In the genomic region with DNA sequence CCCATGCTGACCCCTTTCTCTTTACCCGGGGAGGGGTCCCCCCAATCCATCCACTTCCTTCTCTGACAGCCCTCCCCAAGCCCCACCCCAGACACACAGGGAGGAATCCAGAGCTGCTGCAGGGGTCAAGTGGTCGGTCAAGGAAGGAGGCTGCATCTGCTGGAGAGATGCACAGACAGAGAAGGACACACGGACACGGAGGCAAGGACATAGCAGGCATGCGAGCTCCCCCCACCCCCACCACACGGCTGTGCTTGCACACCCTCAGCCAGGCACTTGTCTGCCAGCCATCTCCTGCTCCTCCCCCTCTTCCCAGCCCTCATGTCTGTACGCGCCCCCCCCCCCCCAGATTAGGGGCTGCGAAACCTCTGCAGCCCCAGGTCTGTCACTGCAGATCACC, we compare ENCODE assay signal across 8 mouse cellular contexts. TPM values are rescaled to one million over a fixed set of nuclear protein-coding genes. Genes with fewer than 3 reads are reported as not detected.
DNase-seq lines count a peak whose midpoint lies in the region; ATAC-seq and TF ChIP-seq lines count a peak whose summit lies in the region.

No protein-coding gene starts in this region.

- peak overlapping the region; percentile 77 for H3K4me2 ChIP-seq in embryonic facial prominence, embryonic 13.5 days
- H3K4me2 ChIP-seq in intestine, embryonic 16.5 days (ENCODE audit: low read depth, low read length), result peak overlapping the region; percentile 62; the same call in 1 of the 2 replicates

- peaks cover 80% of the 10 kb centered on the region for H3K4me1 ChIP-seq in E14TG2a.4 (replicated peaks; ENCODE audit: low read depth, low read length)
- peaks cover 34% of the 10 kb centered on the region for H3K4me1 ChIP-seq in embryonic facial prominence, embryonic 13.5 days
- peaks cover 12% of the 10 kb centered on the region; the same call in 1 of the 2 replicates for H3K4me1 ChIP-seq in intestine, embryonic 16.5 days (ENCODE audit: control insufficient read depth, insufficient read depth, low read length)

- H3K9me3 ChIP-seq in E14TG2a.4 (ENCODE audit: low read length), result no peaks in the 10 kb centered on the region
- H3K9me3 ChIP-seq in embryonic facial prominence, embryonic 13.5 days, result no peaks in the 10 kb centered on the region
- H3K9me3 ChIP-seq in intestine, embryonic 16.5 days (ENCODE audit: control insufficient read depth, low read length), result no peaks in the 10 kb centered on the region

- peak overlapping the region; percentile 80 for H3K4me3 ChIP-seq in E14TG2a.4 (replicated peaks; ENCODE audit: low read length)
- H3K4me3 ChIP-seq in embryonic facial prominence, embryonic 13.5 days, result peak overlapping the region; percentile 46; the same call in 1 of the 2 replicates
- H3K4me3 ChIP-seq in intestine, embryonic 16.5 days (ENCODE audit: low read length), result no peak overlapping the region

- H3K27me3 ChIP-seq in E14TG2a.4 (ENCODE audit: insufficient read depth, low read length), result peaks cover 74% of the 10 kb centered on the region
- peaks cover 71% of the 10 kb centered on the region for H3K27me3 ChIP-seq in embryonic facial prominence, embryonic 13.5 days
- peaks cover 55% of the 10 kb centered on the region for H3K27me3 ChIP-seq in intestine, embryonic 16.5 days (replicated peaks; ENCODE audit: control insufficient read depth, insufficient read depth, low read length)

- TF ChIP-seq CTCF in E14TG2a.4 (conservative IDR thresholded peaks at IDR 0.05; ENCODE audit: low read length), result no peak

- no peak for ATAC-seq in cerebellum, adult (ENCODE audit: insufficient number of reproducible peaks, low FRiP score, low TSS enrichment)
- ATAC-seq in embryonic facial prominence, embryonic 13.5 days (ENCODE audit: insufficient number of reproducible peaks, insufficient read depth, low FRiP score, low TSS enrichment, low read depth), result no peak
- no peak for ATAC-seq in intestine, embryonic 16.5 days
- ATAC-seq in monocyte, adult 5-6 weeks (replicated peaks; ENCODE audit: insufficient number of reproducible peaks, low FRiP score, low TSS enrichment, poor library complexity, severe bottlenecking), result no peak

- peaks cover 5% of the 10 kb centered on the region; the same call in 1 of the 2 replicates for H3K36me3 ChIP-seq in E14TG2a.4 (ENCODE audit: insufficient read depth, low read length)
- H3K36me3 ChIP-seq in embryonic facial prominence, embryonic 13.5 days, result no peaks in the 10 kb centered on the region
- H3K36me3 ChIP-seq in intestine, embryonic 16.5 days (ENCODE audit: control insufficient read depth, insufficient read depth, low read length), result no peaks in the 10 kb centered on the region

- H3K27ac ChIP-seq in embryonic facial prominence, embryonic 13.5 days, result no peak overlapping the region
- H3K27ac ChIP-seq in intestine, embryonic 16.5 days (ENCODE audit: low read length), result no peak overlapping the region

- no peak overlapping the region for H3K9ac ChIP-seq in embryonic facial prominence, embryonic 13.5 days
- H3K9ac ChIP-seq in intestine, embryonic 16.5 days (ENCODE audit: low read depth, low read length), result no peak overlapping the region

- 37% methylated on average over 9 of the region's 9 CpGs for WGBS in embryonic facial prominence, embryonic 13.5 days
- 36% methylated on average over 6 of the region's 9 CpGs for WGBS in intestine, embryonic 16.5 days

- peak; percentile 63 for DNase-seq in cerebellum, adult 9-10 months
- no peak for DNase-seq in thymus, postnatal 4 days
- DNase-seq in kidney, adult 8-10 months, result no peak

RNA-seq across cellular contexts. Expression of a gene that starts 1.0 kb away (rescaled TPM):
- polyA plus RNA-seq in embryonic facial prominence, embryonic 13.5 days (2015; fragmentation: Nextera tagmentation; extraction: Ambion mirVana), result 2.0 and 2.3 TPM in 2 replicates
- 3.5 and 3.9 TPM in 2 replicates for polyA plus RNA-seq in intestine, embryonic 16.5 days (2015; fragmentation: Nextera tagmentation; extraction: Ambion mirVana)
- total RNA-seq in monocyte, adult 5-6 weeks (2017), result 54.0 to 91.3 TPM (median 63.7 TPM) in 3 replicates

RNA-seq across cellular contexts. Expression of a gene that starts 32.3 kb away (rescaled TPM):
- polyA plus RNA-seq in embryonic facial prominence, embryonic 13.5 days (2015; fragmentation: Nextera tagmentation; extraction: Ambion mirVana), result 141 and 163 TPM in 2 replicates
- 151 and 153 TPM in 2 replicates for polyA plus RNA-seq in intestine, embryonic 16.5 days (2015; fragmentation: Nextera tagmentation; extraction: Ambion mirVana)
- 82.7 to 149 TPM (median 92.1 TPM) in 3 replicates for total RNA-seq in monocyte, adult 5-6 weeks (2017)
